Mouse (Mus musculus) frontal cortex, postnatal 25 days (tissue): Measurements from ENCODE around the gene Aqr.

ENCODE experiments used
- DNase-seq, 2 experiments: peaks; one replicate each; pipeline ENCODE4 v3.0.0; 2022; ENCODE audit warnings: low spot score in 2 of 2

Gene Aqr

DNA sequence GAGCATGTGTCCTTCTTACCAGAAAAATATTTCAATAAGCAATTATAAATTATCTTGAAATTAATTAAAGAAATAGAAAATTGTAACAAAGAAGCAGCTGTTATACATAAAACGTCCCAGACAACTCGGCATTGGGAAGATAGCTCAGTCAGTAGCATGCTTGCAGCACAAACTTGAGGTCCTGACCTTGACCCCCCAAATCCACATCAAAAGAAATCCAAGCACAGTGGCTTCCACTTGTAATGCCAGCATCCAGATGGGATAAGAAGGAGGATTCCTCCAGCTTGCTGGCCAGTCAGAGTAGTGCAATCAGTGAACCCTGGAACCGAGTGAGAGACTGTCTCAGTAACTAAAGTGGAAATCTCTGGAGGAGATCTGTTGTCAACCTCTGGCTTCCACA, 120.6 kb downstream of the Aqr start:
- no peak for DNase-seq

DNA sequence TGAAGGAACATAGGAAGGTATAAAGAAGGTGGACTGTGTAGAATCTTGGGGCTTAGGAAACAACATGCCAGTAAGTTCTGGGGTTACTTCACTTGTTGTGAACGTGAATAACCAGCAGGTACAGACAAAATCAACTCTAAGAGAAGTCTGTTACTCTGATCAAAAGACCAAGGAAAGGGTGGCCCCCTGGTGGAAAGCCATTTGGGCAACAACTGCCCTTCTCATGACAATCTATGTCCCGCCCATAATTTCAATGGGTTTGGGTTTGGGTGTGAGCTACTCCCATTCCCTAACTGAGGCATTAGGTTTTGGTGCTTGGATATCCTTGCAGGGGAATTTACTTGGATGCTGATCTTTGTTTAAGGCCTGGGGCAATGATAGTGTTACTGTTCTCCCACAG, 122.8 kb downstream of the Aqr start:
- DNase-seq = no peak

DNA sequence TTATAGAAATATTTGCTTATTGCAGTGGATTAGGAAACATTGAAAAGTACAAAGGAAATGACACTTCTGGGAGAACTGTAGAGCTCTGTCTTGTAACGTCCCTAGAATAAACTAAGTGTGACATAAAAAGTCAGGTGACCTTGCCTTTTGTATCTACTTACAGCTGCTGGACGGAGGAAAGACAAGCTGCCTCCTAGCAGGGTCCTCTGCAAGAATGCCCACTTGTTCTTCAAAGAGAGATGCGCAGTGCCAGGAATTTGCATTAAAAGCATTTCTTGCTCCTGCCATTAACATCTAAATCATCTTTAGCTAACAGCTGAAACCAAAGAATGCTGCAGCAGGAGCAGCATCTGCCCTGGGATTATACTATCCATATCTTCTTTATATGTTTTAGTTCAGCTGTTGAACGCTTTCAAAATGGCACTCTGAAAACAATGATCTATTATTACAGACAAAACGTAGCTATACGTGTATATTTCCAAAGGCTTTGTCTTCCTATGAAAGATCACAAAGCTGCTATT, 126.7 kb downstream of the Aqr start:
- no peak for DNase-seq

DNA sequence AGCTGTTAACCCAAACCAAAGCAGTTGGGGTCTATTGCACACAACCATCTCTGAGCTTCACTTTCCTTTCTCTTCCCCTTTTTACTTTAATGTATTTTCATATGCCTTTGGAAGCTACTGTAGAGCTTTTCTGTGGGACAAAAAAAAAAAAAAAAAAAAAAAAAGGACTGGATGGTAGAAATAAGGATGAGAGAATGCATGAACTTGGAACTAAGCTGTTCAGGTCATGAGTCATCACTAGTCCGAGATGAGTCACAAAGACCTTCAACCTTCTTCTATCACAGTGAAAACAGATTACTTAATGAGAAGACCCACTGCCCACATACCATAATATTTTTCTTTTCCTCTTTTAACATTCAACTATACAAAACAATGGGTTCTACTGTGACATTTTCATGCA, 127.2 kb downstream of the Aqr start:
- no peak for DNase-seq

DNA sequence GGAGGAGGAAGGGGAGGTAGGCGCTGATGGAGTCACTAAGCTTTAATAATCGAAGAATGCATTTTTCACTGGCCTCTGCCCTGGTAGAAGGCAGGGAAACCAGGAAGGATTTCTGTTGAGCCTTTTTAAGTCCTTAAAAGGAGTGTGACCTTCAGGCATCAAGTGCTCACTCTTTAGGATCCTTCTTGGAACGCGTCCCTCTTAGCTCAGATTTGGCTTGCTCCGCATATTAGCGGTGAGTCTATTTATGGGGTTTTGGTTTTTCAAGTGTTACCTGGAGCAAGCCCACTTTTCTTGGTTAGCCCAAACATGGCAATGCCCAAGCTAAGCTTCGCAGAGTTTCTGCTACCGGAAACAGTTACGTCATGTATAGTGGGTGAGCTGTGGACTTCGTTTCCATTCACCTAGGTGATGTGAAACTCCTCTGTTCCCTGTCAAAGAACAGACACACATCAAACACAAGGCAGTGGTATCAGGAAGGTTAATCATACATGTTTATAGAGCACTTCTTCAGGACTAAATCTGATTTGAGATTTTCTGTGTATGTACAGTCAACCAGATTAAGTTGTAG, 128.5 kb downstream of the Aqr start:
- DNase-seq = no peak

DNA sequence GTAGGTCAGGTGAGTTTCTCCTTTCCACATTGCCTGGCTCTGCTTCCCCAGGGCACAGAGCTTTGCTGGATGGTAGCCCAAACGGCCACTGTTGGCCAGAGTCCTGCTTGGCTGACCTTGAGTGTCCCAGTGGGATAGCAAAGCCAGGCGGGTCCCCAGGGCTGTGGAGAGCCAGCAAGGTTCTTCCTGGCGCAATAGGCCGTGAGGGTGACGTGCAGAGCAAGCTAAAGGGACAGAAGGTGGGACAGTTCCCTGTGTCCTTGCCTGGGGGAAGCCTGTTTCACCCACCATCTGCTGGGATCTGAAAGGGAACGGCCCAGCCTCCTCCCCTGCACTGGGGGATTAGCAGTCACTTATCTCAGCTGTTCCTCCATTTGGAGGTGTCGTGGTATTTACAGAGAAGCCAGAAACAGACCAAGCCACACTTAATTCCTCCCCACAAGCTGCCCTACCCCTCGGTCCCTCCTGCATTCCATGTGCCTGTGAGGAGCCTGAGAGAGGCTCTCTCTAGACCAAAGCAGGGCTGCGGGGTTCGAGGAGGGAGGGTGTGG, 129.4 kb downstream of the Aqr start:
- no peak for DNase-seq

DNA sequence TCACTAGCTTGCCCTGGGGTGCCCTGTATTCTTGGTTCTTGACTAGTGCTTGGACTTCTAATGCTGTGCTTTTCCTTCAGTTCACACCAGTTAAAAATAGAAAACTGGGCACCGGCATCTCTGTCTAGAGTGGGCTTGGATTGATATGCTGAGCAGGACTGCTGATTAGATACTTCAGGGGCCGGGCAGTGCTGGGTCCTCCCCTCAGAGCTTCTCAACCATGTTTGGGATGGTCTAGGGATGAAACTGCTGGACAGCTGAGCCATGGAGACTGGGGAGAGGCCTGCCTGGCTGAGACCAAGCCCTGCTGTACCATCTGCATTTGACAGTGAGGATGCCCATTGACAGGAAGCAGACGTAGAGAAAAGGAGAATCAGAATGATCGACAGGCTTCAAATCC, 132.7 kb downstream of the Aqr start:
- DNase-seq = no peak

DNA sequence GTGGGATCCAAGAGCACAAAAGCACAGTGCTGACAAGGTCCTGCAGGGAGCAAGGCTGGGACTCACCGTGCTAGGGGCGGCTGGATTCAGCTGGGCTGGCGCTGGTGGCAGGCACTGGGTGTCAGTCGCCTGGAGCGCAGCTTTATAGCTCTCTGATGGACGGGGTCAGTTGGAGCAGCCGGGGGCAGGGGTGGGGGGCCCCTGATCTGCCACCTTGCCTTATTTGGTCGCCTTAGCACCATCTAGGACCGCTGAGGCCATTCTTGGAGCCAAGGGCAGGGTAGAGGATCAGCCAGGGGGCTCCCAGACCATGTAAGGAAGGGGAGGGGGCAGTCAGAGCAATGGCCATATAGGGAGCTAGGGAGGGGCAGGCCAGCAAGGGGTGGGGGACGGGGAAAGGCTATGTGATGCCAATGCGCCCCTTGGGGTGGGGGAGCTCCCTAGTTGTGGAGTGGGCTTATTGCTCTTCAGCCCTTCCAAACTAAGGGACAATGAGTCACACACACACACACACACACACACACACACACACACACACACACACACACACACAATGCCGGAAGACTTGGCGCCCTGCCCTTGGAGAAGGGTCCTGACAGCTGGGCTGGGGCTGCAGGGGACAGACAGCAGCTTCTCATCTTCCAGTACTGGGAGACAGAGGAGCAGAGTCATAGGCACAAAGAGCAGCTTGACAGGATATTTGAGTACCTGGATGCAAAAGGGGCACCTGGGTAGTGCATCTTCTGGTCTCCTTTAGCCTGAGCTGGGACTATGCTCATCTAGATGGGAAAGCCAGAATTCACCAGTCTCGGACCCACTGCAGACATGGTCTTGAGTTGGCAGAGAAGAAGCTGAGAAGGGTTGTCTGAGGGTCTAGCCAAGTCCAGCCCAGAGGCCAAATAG, 133.9 kb downstream of the Aqr start, which contains the start of gene Actc1:
Gene Actc1 (minus strand): TSS at position 853 of the 903 bp plus-strand sequence.
- no peak for DNase-seq

DNA sequence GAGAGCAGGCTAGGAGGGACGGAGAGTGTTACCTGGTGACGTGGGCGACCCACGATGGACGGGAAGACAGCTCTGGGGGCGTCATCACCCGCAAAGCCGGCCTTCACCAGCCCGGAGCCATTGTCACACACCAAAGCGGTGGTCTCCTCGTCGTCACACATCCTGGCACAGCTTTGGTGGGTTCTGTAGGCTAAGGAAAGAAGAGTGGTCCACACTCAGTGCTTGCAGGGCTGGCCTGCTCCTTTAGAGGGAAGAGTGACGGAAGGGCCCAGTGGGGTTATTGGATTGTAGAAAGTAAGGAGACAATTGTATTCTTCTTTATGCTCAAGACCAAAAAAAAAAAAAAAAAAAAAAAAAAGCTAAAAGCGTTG, 135.0 kb downstream of the Aqr start:
- DNase-seq = no peak
